Mouse (Mus musculus) hindbrain, embryonic 15.5 days (tissue): ENCODE measurements around the gene Agbl4. TPM values are rescaled to one million over a fixed set of nuclear protein-coding genes. Genes with fewer than 3 reads are reported as not detected.
"Not testable (repeated sequence)": the region's sequence is repeated elsewhere in the genome, so short reads cannot be mapped to it uniquely, and the experiment has no call there.

Experiments
- ATAC-seq: fragments of 200-750 bp; cut with Nextera tagmentation; 2 replicates; pipeline ENCODE4 v1.8.0; 2017; ENCODE audit warnings: low read depth, moderate number of reproducible peaks, moderate TSS enrichment; ENCODE audit not compliant: low FRiP score
- H3K27ac ChIP-seq: fragments of 300-500 bp; sonication (generic); replicated peaks from 2 replicates; pipeline ENCODE4 v1.5.1; 2015; ENCODE audit warnings: mild to moderate bottlenecking, inconsistent platforms
- H3K27me3 ChIP-seq: fragments of 300-500 bp; sonication (generic); 2 replicates; pipeline ENCODE4 v1.6.1; 2015; ENCODE audit warnings: control low read depth, inconsistent platforms
- H3K36me3 ChIP-seq: fragments of 300-500 bp; sonication (generic); 2 replicates; pipeline ENCODE4 v1.6.1; 2015; ENCODE audit warnings: control low read depth, inconsistent platforms
- H3K4me1 ChIP-seq: fragments of 300-500 bp; sonication (generic); replicated peaks from 2 replicates; pipeline ENCODE4 v1.6.1; 2015; ENCODE audit warnings: control low read depth, inconsistent platforms
- H3K4me2 ChIP-seq: fragments of 300-500 bp; sonication (generic); 2 replicates; pipeline ENCODE4 v1.6.1; 2015; ENCODE audit warnings: moderate library complexity, mild to moderate bottlenecking, inconsistent platforms
- H3K4me3 ChIP-seq: fragments of 300-500 bp; sonication (generic); 2 replicates; pipeline ENCODE4 v1.5.1; 2015; ENCODE audit warnings: mild to moderate bottlenecking, inconsistent platforms
- H3K9ac ChIP-seq: fragments of 300-500 bp; sonication (generic); 2 replicates; pipeline ENCODE4 v1.6.1; 2015; ENCODE audit warnings: inconsistent platforms
- H3K9me3 ChIP-seq: fragments of 300-500 bp; sonication (generic); 2 replicates; pipeline ENCODE4 v1.6.1; 2016; ENCODE audit warnings: control low read depth, inconsistent platforms
- WGBS: fragments of 180-500 bp; shearing (Covaris S2); methylation state at CpG from one replicate; pipeline ENCODE4 v1.1.7; 2015; 5-methylcytosine and 5-hydroxymethylcytosine counted together
- polyA plus RNA-seq: library from polyadenylated mRNA; unstranded; fragments of >200 nt; fragmentation: Nextera tagmentation; extraction: Ambion mirVana; gene quantifications from 2 replicates; pipeline ENCODE4 v1.2.1, GENCODE M21; 2015

Gene Agbl4
- polyA plus RNA-seq, 1 experiment from 2014 or later, result 2.9 TPM

GRCm38 (mm10) chr4:111181478-111181877, 784.0 kb downstream of the Agbl4 start:
- Histone ChIP-seq H3K4me3 (no peak overlapping the region), H3K4me1 (no peaks in the 10 kb centered on the region), H3K27ac (no peak overlapping the region), H3K4me2 (no peak overlapping the region), H3K9me3 (no peaks in the 10 kb centered on the region), H3K9ac (no peak overlapping the region), H3K27me3 (no peaks in the 10 kb centered on the region), H3K36me3 (no peaks in the 10 kb centered on the region)
- no peak for ATAC-seq
- WGBS, result 88% methylated on average over 2 of the region's 2 CpGs

- no peak overlapping the region for H3K4me3 ChIP-seq
- H3K27ac ChIP-seq, result no peak overlapping the region; the same call in 1 of the 2 replicates
These were observed 802.6 kb downstream of the Agbl4 start for GRCm38 (mm10) chr4:111200100-111200499.

DNA sequence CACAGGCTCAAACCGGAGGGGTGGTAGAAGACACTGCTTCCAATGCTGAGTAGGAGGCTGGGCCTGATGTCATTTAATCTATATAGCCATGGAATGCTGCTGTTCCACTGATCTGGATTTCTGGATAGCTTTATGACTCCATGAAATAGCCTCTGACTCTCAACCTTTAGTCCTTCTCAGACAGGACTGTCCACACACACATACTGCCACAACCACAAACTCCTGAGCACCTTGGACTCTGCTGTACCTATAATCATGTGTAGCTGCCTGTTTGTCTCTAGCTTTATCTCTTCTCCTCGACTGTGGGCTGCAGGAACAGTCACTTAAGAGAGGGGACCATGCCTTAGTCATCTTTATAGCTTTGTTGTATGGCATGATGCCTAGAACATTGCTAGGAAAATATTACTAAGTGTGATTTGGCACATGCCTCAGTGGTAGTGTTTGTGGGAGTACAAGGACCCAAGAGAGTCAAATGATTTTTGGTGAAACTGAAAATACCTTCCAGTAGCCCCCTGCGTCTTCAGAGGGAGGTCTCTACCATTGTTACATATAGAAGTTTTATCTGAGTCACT, 817.8 kb downstream of the Agbl4 start:
- H3K27me3 ChIP-seq, result no peaks in the 10 kb centered on the region
- 80% methylated on average over 3 of the region's 3 CpGs for WGBS
- no peak overlapping the region for H3K4me2 ChIP-seq
- H3K36me3 ChIP-seq, result no peaks in the 10 kb centered on the region
- no peaks in the 10 kb centered on the region for H3K9me3 ChIP-seq
- H3K4me1 ChIP-seq, result no peaks in the 10 kb centered on the region
- no peak for ATAC-seq
- no peak overlapping the region for H3K9ac ChIP-seq
- H3K27ac ChIP-seq, result no peak overlapping the region
- H3K4me3 ChIP-seq, result no peak overlapping the region

More at GRCm38 (mm10) chr4:111200100-111200499, 802.6 kb downstream of the Agbl4 start:
- H3K4me1 ChIP-seq, result no peaks in the 10 kb centered on the region
- H3K4me2 ChIP-seq, result no peak overlapping the region
- H3K9ac ChIP-seq, result no peak overlapping the region
- H3K36me3 ChIP-seq, result no peaks in the 10 kb centered on the region
- H3K9me3 ChIP-seq, result no peaks in the 10 kb centered on the region
- WGBS, result 53% methylated on average over 2 of the region's 2 CpGs
- no peak for ATAC-seq
- H3K27me3 ChIP-seq, result no peaks in the 10 kb centered on the region

DNA sequence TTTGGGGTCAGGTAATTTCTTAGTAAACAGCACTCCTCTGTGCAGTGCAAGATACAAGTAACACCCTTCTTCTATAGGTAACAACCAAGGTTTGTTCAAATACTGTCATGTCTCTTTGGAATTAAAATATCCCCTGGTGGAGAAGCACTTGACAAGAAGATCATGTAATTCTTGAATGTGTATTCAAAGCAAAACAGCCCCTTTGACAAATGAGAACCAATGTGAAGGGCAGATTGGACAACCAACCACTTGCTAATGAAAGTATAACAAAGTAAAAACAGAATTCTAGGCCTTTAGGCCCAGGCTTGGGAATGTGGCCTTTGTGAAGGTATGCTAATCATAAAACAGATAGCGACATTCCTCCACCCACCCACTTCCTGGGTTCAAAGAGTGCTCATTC, 821.6 kb downstream of the Agbl4 start:
- WGBS, result 37% methylated on average over 1 of the region's 1 CpGs
- H3K36me3 ChIP-seq, H3K27me3 ChIP-seq, H3K4me1 ChIP-seq, H3K4me2 ChIP-seq, H3K4me3 ChIP-seq, ATAC-seq, H3K9ac ChIP-seq, H3K27ac ChIP-seq, H3K9me3 ChIP-seq: not testable (repeated sequence)

DNA sequence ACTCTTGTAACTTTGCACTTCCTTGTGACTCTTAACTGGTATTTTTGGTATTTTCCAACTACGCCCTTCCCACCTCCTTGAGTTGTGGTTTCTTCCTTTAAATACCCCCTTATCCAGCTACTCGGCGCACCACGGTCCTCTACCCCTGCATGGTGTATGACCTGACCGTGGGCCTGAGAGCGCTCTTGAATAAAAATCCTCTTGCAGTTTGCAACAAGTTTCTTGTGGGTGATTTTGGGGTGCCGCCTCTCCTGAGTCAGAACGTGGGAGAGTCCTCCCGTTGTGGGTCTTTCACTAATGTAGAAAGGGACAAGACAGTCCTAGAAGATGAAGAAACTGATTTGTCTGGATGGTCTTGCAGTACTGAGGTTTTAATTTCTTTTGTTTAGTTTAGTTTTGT, 822.1 kb downstream of the Agbl4 start:
- not testable (repeated sequence) for H3K9ac ChIP-seq, H3K27me3 ChIP-seq, H3K36me3 ChIP-seq, H3K4me2 ChIP-seq, H3K27ac ChIP-seq, H3K4me1 ChIP-seq, H3K9me3 ChIP-seq, H3K4me3 ChIP-seq, ATAC-seq
- WGBS, result 94% methylated on average over 9 of the region's 9 CpGs

DNA sequence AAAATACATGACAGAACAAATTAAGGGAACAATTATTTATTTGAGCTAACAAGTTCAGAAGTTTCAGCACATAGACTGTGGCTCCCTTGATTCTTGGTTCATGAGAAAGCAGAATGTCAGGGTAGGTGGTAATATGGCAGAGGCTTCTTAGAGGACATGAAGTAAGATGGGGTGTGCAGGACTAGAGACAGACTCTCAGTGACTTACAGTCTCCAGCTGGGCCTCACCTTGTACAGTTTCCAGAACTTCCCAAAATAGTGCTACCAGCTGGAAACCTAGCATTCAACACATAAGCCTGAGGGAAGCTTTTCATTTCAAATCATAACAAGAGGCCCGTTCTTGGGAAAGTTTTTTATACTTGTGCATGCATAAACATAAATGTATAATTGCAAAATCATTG, 836.4 kb downstream of the Agbl4 start:
- no peak overlapping the region for H3K27ac ChIP-seq
- H3K9me3 ChIP-seq, result no peaks in the 10 kb centered on the region
- H3K4me1 ChIP-seq, result no peaks in the 10 kb centered on the region
- no peak overlapping the region for H3K4me2 ChIP-seq
- no peaks in the 10 kb centered on the region for H3K27me3 ChIP-seq
- 83% methylated on average over 1 of the region's 1 CpGs for WGBS
- H3K36me3 ChIP-seq, result no peaks in the 10 kb centered on the region
- ATAC-seq, result no peak
- no peak overlapping the region for H3K4me3 ChIP-seq
- no peak overlapping the region for H3K9ac ChIP-seq

GRCm38 (mm10) chr4:111251917-111252316, 854.5 kb downstream of the Agbl4 start:
- 0 out of 2 replicates have a peak, but pooled peaks cover 3% of the 10 kb centered on the region for H3K4me1 ChIP-seq
- no peaks in the 10 kb centered on the region for H3K9me3 ChIP-seq
- H3K36me3 ChIP-seq, result no peaks in the 10 kb centered on the region
- WGBS, result 48% methylated on average over 5 of the region's 5 CpGs
- H3K27ac ChIP-seq, result no peak overlapping the region
- H3K27me3 ChIP-seq, result no peaks in the 10 kb centered on the region
- no peak overlapping the region for H3K9ac ChIP-seq
- H3K4me2 ChIP-seq, result no peak overlapping the region
- H3K4me3 ChIP-seq, result no peak overlapping the region
- peak; percentile 75 for ATAC-seq

- Histone ChIP-seq H3K27me3 (no peaks in the 10 kb centered on the region), H3K4me3 (no peak overlapping the region), H3K36me3 (no peaks in the 10 kb centered on the region), H3K9ac (no peak overlapping the region), H3K9me3 (no peaks in the 10 kb centered on the region), H3K4me2 (no peak overlapping the region), H3K4me1 (0 out of 2 replicates have a peak, but pooled peaks cover 3% of the 10 kb centered on the region), H3K27ac (no peak overlapping the region)
- 0 out of 2 replicates have a peak, but pooled peaks have one; percentile 19 for ATAC-seq
- WGBS, result 23% methylated on average over 4 of the region's 4 CpGs
These were observed 858.0 kb downstream of the Agbl4 start for GRCm38 (mm10) chr4:111255499-111255898.

- no peaks in the 10 kb centered on the region for H3K9me3 ChIP-seq
- H3K27me3 ChIP-seq, result no peaks in the 10 kb centered on the region
These were observed 859.5 kb downstream of the Agbl4 start for GRCm38 (mm10) chr4:111256931-111257330.

GRCm38 (mm10) chr4:111280936-111281335, 883.5 kb downstream of the Agbl4 start:
- Histone ChIP-seq H3K9me3 (no peaks in the 10 kb centered on the region), H3K4me2 (no peak overlapping the region), H3K36me3 (no peaks in the 10 kb centered on the region), H3K4me3 (no peak overlapping the region), H3K27ac (no peak overlapping the region), H3K4me1 (no peaks in the 10 kb centered on the region), H3K27me3 (no peaks in the 10 kb centered on the region), H3K9ac (no peak overlapping the region)
- WGBS, result 90% methylated on average over 2 of the region's 2 CpGs
- ATAC-seq, result no peak

More at GRCm38 (mm10) chr4:111256931-111257330, 859.5 kb downstream of the Agbl4 start:
- no peak overlapping the region for H3K4me2 ChIP-seq
- ATAC-seq, result no peak
- H3K36me3 ChIP-seq, result no peaks in the 10 kb centered on the region
- H3K27ac ChIP-seq, result no peak overlapping the region
- no peak overlapping the region for H3K4me3 ChIP-seq
- H3K4me1 ChIP-seq, result 0 out of 2 replicates have a peak, but pooled peaks cover 3% of the 10 kb centered on the region
- H3K9ac ChIP-seq, result no peak overlapping the region

DNA sequence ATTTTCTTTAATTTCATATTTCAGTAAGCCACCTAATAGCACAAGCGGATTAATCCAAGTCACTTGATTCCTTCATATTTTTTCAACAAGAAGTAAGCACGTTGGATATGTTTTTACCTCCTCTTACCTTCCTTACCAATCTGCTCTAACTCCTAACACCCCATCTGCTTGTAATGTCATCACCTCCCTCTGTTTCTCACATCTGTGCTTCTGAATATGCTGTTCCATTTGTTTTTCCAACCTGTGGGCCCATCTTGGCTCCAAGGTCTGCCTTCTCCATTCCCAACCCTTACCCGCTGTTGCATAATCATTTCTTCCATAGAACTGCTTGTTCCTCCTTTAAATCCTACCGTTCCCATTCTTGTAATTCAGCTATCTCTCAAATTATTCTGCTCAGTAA, 884.4 kb downstream of the Agbl4 start:
- Histone ChIP-seq H3K27me3 (no peaks in the 10 kb centered on the region), H3K4me1 (no peaks in the 10 kb centered on the region), H3K4me3 (no peak overlapping the region), H3K27ac (no peak overlapping the region), H3K4me2 (no peak overlapping the region), H3K9ac (no peak overlapping the region), H3K9me3 (no peaks in the 10 kb centered on the region), H3K36me3 (no peaks in the 10 kb centered on the region)
- no peak for ATAC-seq
- WGBS, result 94% methylated on average over 4 of the region's 4 CpGs

- Histone ChIP-seq H3K4me3 (no peak overlapping the region), H3K4me2 (no peak overlapping the region), H3K4me1 (no peaks in the 10 kb centered on the region), H3K9ac (no peak overlapping the region), H3K27ac (no peak overlapping the region), H3K9me3 (no peaks in the 10 kb centered on the region), H3K36me3 (no peaks in the 10 kb centered on the region), H3K27me3 (no peaks in the 10 kb centered on the region)
- ATAC-seq, result no peak
- 54% methylated on average over 2 of the region's 2 CpGs for WGBS
These were observed 887.2 kb downstream of the Agbl4 start for GRCm38 (mm10) chr4:111284625-111285024.
